Mouse (Mus musculus) cerebellum, postnatal 4 days (tissue): Measurements from ENCODE around the gene Tmem231.
"Not testable (repeated sequence)": the region's sequence is repeated elsewhere in the genome, so short reads cannot be mapped to it uniquely, and the experiment has no call there.

Experiments
- DNase-seq, 2 experiments: peaks; one replicate each; pipeline ENCODE4 v3.0.0; 2022; ENCODE audit warnings: low spot score in 2 of 2, mixed read lengths in 1 of 2

The Tmem231 gene

GRCm38 (mm10) chr8:111947954-111948353, 14.3 kb upstream of the Tmem231 start:
- no peak for DNase-seq

GRCm38 (mm10) chr8:111947144-111947543, 13.5 kb upstream of the Tmem231 start:
- DNase-seq, result no peak

- no peak for DNase-seq
These were observed 9.9 kb upstream of the Tmem231 start for GRCm38 (mm10) chr8:111943544-111943943.

GRCm38 (mm10) chr8:111941101-111941454, 7.4 kb upstream of the Tmem231 start:
- DNase-seq, result peak in 1 of 2 experiments; percentile 19

- DNase-seq, result peak; percentile 90 to 95
These were observed 6.8 kb upstream of the Tmem231 start, which contains the start of gene Gabarapl2 for GRCm38 (mm10) chr8:111940171-111941100. Gene Gabarapl2 (plus strand): TSS chr8:111940703.

- DNase-seq, result no peak
These were observed 5.9 kb upstream of the Tmem231 start for GRCm38 (mm10) chr8:111939516-111940142.

- not testable (repeated sequence) for DNase-seq
These were observed 4.7 kb upstream of the Tmem231 start for GRCm38 (mm10) chr8:111938076-111938985.

GRCm38 (mm10) chr8:111937184-111937583, 3.5 kb upstream of the Tmem231 start:
- no peak for DNase-seq

GRCm38 (mm10) chr8:111934201-111934600, 520 bp upstream of the Tmem231 start:
- DNase-seq, result no peak

GRCm38 (mm10) chr8:111932580-111933336, 923 bp downstream of the Tmem231 start:
- peak in 1 of 2 experiments; percentile 34 for DNase-seq

- DNase-seq, result no peak
These were observed 2.0 kb downstream of the Tmem231 start for GRCm38 (mm10) chr8:111931721-111932120.

GRCm38 (mm10) chr8:111929648-111930344, 3.9 kb downstream of the Tmem231 start:
- no peak for DNase-seq

- no peak for DNase-seq
These were observed 8.7 kb downstream of the Tmem231 start for GRCm38 (mm10) chr8:111924976-111925375.

- DNase-seq, result peak in 1 of 2 experiments; percentile 60
These were observed 10.3 kb downstream of the Tmem231 start for GRCm38 (mm10) chr8:111923383-111923804.

- no peak for DNase-seq
These were observed 12.7 kb downstream of the Tmem231 start for GRCm38 (mm10) chr8:111920971-111921370.

- no peak for DNase-seq
These were observed 14.0 kb downstream of the Tmem231 start for GRCm38 (mm10) chr8:111919663-111920062.

GRCm38 (mm10) chr8:111912860-111913432, 20.7 kb downstream of the Tmem231 start:
- peak in 1 of 2 experiments; percentile 49 for DNase-seq

- DNase-seq, result no peak
These were observed 22.1 kb downstream of the Tmem231 start for GRCm38 (mm10) chr8:111911572-111911971.

GRCm38 (mm10) chr8:111909621-111910450, 23.8 kb downstream of the Tmem231 start, which contains the start of gene Chst5:
Gene Chst5 (minus strand): TSS chr8:111910447.
- DNase-seq, result peak in 1 of 2 experiments; percentile 21
